Mouse (Mus musculus) regulatory T cell (primary cell): ENCODE measurements around the gene Egfl6.
"Not testable (repeated sequence)": the region's sequence is repeated elsewhere in the genome, so short reads cannot be mapped to it uniquely, and the experiment has no call there.

Experiments
- in situ Hi-C: fragments of 300-600 bp; cut with MboI, MseI; formaldehyde crosslinking; loops from one replicate; pipeline ENCODE4 v1.15.1; 2025; ENCODE audit warnings: high pct_unique_total_duplicates

Gene Egfl6

GRCm38 (mm10) chrX:166516631-166517030, 68.9 kb downstream of the Egfl6 start:
- in situ Hi-C loops, result no loop called here

- in situ Hi-C loops, result no loop called here
These were observed 69.6 kb downstream of the Egfl6 start for GRCm38 (mm10) chrX:166515923-166516322.

GRCm38 (mm10) chrX:166514035-166514434, 71.5 kb downstream of the Egfl6 start:
- in situ Hi-C loops, result not testable (repeated sequence)

GRCm38 (mm10) chrX:166512071-166512470, 73.4 kb downstream of the Egfl6 start:
- in situ Hi-C loops, result no loop called here

GRCm38 (mm10) chrX:166511107-166511506, 74.4 kb downstream of the Egfl6 start:
- in situ Hi-C loops, result no loop called here

GRCm38 (mm10) chrX:166509761-166510738, 75.5 kb downstream of the Egfl6 start:
- in situ Hi-C loops, result no loop called here

- in situ Hi-C loops, result no loop called here
These were observed 81.1 kb downstream of the Egfl6 start for GRCm38 (mm10) chrX:166504421-166504820.

- in situ Hi-C loops, result no loop called here
These were observed 85.9 kb downstream of the Egfl6 start for GRCm38 (mm10) chrX:166499496-166500190.

GRCm38 (mm10) chrX:166497771-166498170, 87.7 kb downstream of the Egfl6 start:
- in situ Hi-C loops, result no loop called here

- in situ Hi-C loops, result no loop called here
These were observed 90.5 kb downstream of the Egfl6 start for GRCm38 (mm10) chrX:166495052-166495451.

GRCm38 (mm10) chrX:166479365-166479983, 106.0 kb downstream of the Egfl6 start, which contains the start of gene Rab9:
TSS of gene Rab9 (minus strand) at chrX:166479867.
- in situ Hi-C loops, result no loop called here

- in situ Hi-C loops, result no loop called here
These were observed 106.7 kb downstream of the Egfl6 start for GRCm38 (mm10) chrX:166478631-166479364.

- in situ Hi-C loops, result no loop called here
These were observed 108.1 kb downstream of the Egfl6 start for GRCm38 (mm10) chrX:166477393-166477792.
